Mouse (Mus musculus) heart, embryonic 15.5 days (tissue): Measurements from ENCODE around the gene Bach2. TPM values are rescaled to one million over a fixed set of nuclear protein-coding genes. Genes with fewer than 3 reads are reported as not detected.

ENCODE experiments used
- ATAC-seq: fragments of 200-750 bp; cut with Nextera tagmentation; replicated peaks from 2 replicates; pipeline ENCODE4 v1.8.0; 2017; ENCODE audit warnings: low read depth, moderate TSS enrichment; ENCODE audit not compliant: insufficient number of reproducible peaks, insufficient read depth, low FRiP score
- H3K27ac ChIP-seq: fragments of 300-500 bp; sonication (generic); 2 replicates; pipeline ENCODE4 v1.5.1; 2015; ENCODE audit warnings: mild to moderate bottlenecking, inconsistent platforms
- H3K27me3 ChIP-seq: fragments of 300-500 bp; sonication (generic); 2 replicates; pipeline ENCODE4 v1.6.1; 2015; ENCODE audit warnings: inconsistent platforms
- H3K36me3 ChIP-seq: fragments of 300-500 bp; sonication (generic); 2 replicates; pipeline ENCODE4 v1.6.1; 2015; ENCODE audit warnings: mild to moderate bottlenecking, inconsistent platforms
- H3K4me1 ChIP-seq: fragments of 300-500 bp; sonication (generic); replicated peaks from 2 replicates; pipeline ENCODE4 v1.6.1; 2015; ENCODE audit warnings: inconsistent platforms
- H3K4me2 ChIP-seq: fragments of 300-500 bp; sonication (generic); 2 replicates; pipeline ENCODE4 v1.6.1; 2015; ENCODE audit warnings: inconsistent platforms, mild to moderate bottlenecking, moderate library complexity
- H3K4me3 ChIP-seq: fragments of 300-500 bp; sonication (generic); 2 replicates; pipeline ENCODE4 v1.5.1; 2015; ENCODE audit warnings: mild to moderate bottlenecking, inconsistent platforms
- H3K9ac ChIP-seq: fragments of 300-500 bp; sonication (generic); 2 replicates; pipeline ENCODE4 v1.6.1; 2015; ENCODE audit warnings: mild to moderate bottlenecking, inconsistent platforms
- H3K9me3 ChIP-seq: fragments of 300-500 bp; sonication (generic); replicated peaks from 2 replicates; pipeline ENCODE4 v1.6.1; 2016; ENCODE audit warnings: inconsistent platforms
- WGBS: fragments of 180-500 bp; shearing (Covaris S2); methylation state at CpG from one replicate; pipeline ENCODE4 v1.1.7; 2015; ENCODE audit warnings: mixed read lengths; 5-methylcytosine and 5-hydroxymethylcytosine counted together
- polyA plus RNA-seq: library from polyadenylated mRNA; unstranded; fragments of >200 nt; fragmentation: Nextera tagmentation; extraction: Ambion mirVana; gene quantifications from 2 replicates; pipeline ENCODE4 v1.2.1, GENCODE M21; 2015

Gene Bach2
- 5.0 and 5.4 TPM in 2 replicates for polyA plus RNA-seq

- H3K27me3 ChIP-seq, result no peaks in the 10 kb centered on the region
- under 1% methylated on average over 68 of the region's 69 CpGs for WGBS
- H3K4me2 ChIP-seq, result peak within 1 kb of the TSS; percentile 74
- no peaks in the 10 kb centered on the region for H3K9me3 ChIP-seq
- H3K4me3 ChIP-seq, result peak within 1 kb of the TSS; percentile 86
- H3K9ac ChIP-seq, result peak within 1 kb of the TSS; percentile 92
- peak; percentile 65 for ATAC-seq
- peaks cover 30% of the 10 kb centered on the region for H3K4me1 ChIP-seq
- H3K36me3 ChIP-seq, result no peaks in the 10 kb centered on the region
- H3K27ac ChIP-seq, result peak within 1 kb of the TSS; percentile 93
These were observed at the start of gene Bach2 for GRCm38 (mm10) chr4:32238366-32238854. Gene Bach2 (plus strand): TSS chr4:32238804.

DNA sequence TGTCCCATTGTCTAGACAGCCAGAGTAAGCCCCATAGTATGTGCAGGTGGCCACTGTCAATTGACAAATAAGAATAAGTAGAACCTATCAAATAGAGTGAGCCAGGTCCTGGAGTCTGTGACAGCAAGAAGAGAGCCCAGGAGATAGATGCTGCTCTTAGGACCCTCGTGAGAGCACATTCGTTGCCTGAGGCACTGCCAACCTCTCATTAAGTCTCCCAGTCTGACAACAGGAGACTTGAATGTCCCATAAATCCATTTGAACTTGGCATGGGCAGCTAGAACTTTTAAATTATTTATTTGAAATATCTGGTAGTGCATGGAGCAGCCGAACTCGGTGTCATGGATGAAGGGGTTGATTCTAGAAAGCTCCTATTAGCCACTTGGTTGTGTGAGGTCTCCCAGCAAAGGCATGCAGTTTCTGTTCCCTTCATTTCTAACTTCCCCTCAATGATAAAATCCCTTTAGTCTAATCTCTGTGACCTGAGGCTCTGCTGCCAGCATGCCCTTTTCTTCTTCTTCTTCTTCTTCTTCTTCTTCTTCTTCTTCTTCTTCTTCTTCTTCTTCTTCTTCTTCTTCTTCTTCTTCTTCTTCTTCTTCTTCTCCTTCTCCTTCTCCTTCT, 49.1 kb upstream of the Bach2 start:
- Histone ChIP-seq H3K9ac (no peak overlapping the region), H3K36me3 (no peaks in the 10 kb centered on the region), H3K4me3 (no peak overlapping the region), H3K4me2 (no peak overlapping the region), H3K9me3 (no peaks in the 10 kb centered on the region), H3K4me1 (peaks cover 3% of the 10 kb centered on the region; the same call in 1 of the 2 replicates), H3K27ac (no peak overlapping the region), H3K27me3 (no peaks in the 10 kb centered on the region)
- WGBS, result 70% methylated on average over 4 of the region's 4 CpGs
- ATAC-seq, result no peak

DNA sequence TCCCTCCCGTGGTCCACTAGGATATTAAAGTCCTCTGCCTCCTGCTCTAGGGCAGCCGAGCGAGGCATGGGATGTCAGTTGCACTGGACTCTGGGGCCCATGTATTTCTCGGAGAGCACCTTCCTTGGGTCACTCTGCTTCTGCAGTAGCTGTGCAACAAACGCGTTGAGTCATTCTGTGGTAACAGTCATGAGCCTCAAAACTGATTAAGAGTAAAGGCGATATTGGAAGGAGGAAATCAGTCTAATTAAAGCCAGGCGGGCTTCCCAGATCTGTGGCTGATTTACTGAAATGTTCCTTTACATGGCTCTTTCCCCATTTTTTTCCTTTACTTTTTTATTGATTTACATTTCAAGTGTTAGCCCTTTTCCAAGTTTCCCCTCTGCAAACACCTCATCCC, 48.1 kb upstream of the Bach2 start:
- no peaks in the 10 kb centered on the region for H3K27me3 ChIP-seq
- no peak overlapping the region for H3K9ac ChIP-seq
- H3K36me3 ChIP-seq, result no peaks in the 10 kb centered on the region
- no peaks in the 10 kb centered on the region for H3K9me3 ChIP-seq
- no peak overlapping the region for H3K4me3 ChIP-seq
- peaks cover 8% of the 10 kb centered on the region for H3K4me1 ChIP-seq
- no peak for ATAC-seq
- H3K4me2 ChIP-seq, result no peak overlapping the region
- WGBS, result 78% methylated on average over 8 of the region's 8 CpGs
- H3K27ac ChIP-seq, result no peak overlapping the region

DNA sequence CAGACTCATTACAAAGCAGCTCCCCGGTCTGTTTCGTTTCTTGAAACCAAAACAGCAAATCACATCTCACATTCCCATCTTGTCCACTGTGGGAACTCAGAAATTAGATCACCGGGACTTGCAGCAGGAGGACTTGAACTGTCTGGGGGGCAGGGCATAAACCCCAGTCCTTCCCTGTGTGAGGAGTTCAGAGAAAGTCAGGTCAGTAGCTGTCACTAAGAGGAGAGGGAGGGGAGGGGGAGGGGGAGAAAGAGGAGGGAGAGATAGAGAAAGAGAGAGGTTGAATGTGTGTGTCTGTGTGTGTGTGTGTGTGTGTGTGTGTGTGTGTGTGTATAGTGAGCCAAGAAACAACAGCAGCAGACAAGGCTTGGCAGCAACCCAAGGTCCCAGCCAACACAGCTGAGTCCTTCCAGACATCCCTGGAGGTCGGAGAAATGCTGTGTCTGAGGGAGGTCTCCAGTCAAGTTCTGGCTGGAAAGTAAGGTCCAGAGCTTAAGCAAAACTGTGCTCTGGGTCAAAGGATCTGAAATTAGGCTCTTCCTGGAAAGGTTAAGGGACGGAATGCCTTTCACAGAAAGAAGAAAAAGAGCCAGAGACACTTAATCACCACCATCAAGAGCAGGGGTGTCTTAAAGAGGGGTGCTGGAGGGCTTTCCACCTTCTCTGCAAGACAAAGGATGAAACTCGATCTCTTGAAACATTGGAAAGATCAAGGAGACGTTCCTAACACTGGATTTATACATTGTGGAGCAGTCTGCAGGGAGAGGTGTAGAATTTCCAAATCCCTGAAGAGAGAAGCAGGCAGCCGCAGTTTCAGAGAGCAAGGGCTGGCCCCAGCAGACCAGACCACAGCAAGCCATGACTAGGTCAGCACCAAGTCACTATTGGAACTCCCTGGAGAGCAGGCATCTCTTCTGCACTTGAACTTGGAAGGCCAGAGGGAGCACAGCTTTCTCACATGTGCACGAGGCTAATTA, 42.4 kb upstream of the Bach2 start:
- Histone ChIP-seq H3K36me3 (no peaks in the 10 kb centered on the region), H3K4me2 (peak overlapping the region; percentile 38), H3K4me3 (peak overlapping the region; percentile 3; the same call in 1 of the 2 replicates), H3K27me3 (no peaks in the 10 kb centered on the region), H3K9me3 (no peaks in the 10 kb centered on the region), H3K27ac (peak overlapping the region; percentile 86), H3K9ac (peak overlapping the region; percentile 38; the same call in 1 of the 2 replicates), H3K4me1 (peaks cover 23% of the 10 kb centered on the region)
- WGBS, result 16% methylated on average over 9 of the region's 9 CpGs
- peak; percentile 85 for ATAC-seq

DNA sequence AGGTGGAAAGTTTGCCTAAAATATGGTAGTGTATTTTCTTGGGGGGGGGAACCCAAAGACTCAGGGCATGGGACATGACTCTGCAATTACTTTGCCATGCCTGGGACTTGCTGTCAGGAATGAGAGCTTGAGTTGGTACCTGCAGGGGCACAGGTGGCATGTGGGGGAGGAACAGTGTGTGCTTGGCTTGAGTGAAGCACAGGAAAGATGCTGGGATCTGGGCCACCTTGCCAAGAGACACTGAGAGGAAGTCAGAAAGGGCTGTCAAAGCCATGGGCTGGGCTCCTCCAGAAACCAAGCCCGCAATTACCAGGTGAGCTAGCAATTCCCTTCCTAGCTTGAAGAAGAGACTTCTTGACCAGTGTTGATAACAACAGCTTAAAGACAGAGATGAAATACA, 40.6 kb upstream of the Bach2 start:
- Histone ChIP-seq H3K4me2 (no peak overlapping the region), H3K4me1 (peaks cover 34% of the 10 kb centered on the region), H3K9me3 (no peaks in the 10 kb centered on the region), H3K9ac (no peak overlapping the region), H3K27ac (no peak overlapping the region), H3K36me3 (no peaks in the 10 kb centered on the region), H3K4me3 (no peak overlapping the region), H3K27me3 (no peaks in the 10 kb centered on the region)
- 100% methylated on average over 1 of the region's 1 CpGs for WGBS
- ATAC-seq, result no peak

DNA sequence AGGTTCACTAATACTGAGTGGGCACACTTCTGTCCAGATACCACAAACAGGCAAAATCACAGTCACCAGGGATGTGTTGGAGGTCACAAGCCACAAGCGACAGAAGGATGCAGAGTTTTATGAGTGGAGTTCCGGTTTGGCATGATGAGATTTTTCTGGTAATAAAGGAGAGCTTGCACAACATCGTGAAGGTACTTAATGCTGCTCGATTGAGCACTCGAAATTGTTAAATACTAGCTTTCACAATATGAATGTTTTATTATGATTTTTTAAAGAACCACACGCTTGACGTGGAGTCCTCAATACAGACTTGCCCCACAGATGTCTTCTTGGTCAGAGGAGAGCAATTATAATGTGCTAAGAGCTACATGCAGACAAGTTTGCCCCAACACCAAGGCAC, 40.0 kb upstream of the Bach2 start:
- no peak overlapping the region for H3K27ac ChIP-seq
- no peak overlapping the region for H3K9ac ChIP-seq
- H3K27me3 ChIP-seq, result no peaks in the 10 kb centered on the region
- H3K36me3 ChIP-seq, result no peaks in the 10 kb centered on the region
- no peak overlapping the region for H3K4me2 ChIP-seq
- no peak overlapping the region for H3K4me3 ChIP-seq
- WGBS, result 90% methylated on average over 7 of the region's 7 CpGs
- peaks cover 34% of the 10 kb centered on the region for H3K4me1 ChIP-seq
- ATAC-seq, result no peak
- no peaks in the 10 kb centered on the region for H3K9me3 ChIP-seq

DNA sequence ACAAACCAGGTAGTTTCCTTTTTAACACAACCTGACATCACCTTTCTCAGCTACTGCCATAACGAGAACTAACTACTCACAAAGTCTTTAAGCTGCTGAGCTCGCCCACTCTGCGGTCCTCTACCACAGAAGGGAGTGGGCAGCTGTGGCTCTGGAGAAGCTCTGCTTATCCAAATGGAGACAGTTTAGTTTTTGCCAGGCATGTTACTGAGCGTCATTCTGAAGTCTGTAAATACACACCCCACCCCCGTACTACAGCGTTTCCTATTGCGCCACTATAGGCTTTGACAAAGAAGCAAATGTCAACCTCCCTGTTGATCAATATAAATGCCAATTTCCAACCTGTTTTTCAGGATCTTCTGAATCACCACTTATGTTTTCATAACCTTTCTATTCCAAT, 39.4 kb upstream of the Bach2 start:
- no peak overlapping the region for H3K4me2 ChIP-seq
- 84% methylated on average over 7 of the region's 7 CpGs for WGBS
- H3K27me3 ChIP-seq, result no peaks in the 10 kb centered on the region
- H3K4me1 ChIP-seq, result peaks cover 34% of the 10 kb centered on the region
- no peaks in the 10 kb centered on the region for H3K9me3 ChIP-seq
- H3K36me3 ChIP-seq, result no peaks in the 10 kb centered on the region
- no peak for ATAC-seq
- no peak overlapping the region for H3K9ac ChIP-seq
- H3K4me3 ChIP-seq, result no peak overlapping the region
- no peak overlapping the region for H3K27ac ChIP-seq

DNA sequence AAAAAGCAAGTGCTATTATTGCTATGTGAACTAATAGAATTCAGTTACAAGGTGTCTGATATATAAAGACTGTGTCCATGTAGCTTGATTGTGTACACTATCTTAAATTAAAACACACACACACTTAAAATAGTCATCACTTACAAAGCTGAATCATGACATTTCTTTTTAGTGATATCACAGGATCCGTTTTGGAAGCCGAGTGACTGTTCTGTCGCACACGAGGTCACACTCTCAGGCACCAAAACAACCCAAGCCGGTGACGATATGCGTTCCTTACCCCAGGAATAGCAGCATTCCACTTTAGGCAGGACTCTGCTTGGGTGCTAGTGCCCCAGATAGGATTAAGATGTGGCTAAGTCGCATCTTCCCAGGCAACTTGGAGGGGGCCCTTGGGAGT, 37.5 kb upstream of the Bach2 start:
- no peaks in the 10 kb centered on the region for H3K27me3 ChIP-seq
- 42% methylated on average over 8 of the region's 8 CpGs for WGBS
- H3K4me1 ChIP-seq, result peaks cover 31% of the 10 kb centered on the region
- no peak overlapping the region for H3K9ac ChIP-seq
- H3K27ac ChIP-seq, result peak overlapping the region; percentile 69
- ATAC-seq, result peak; percentile 62; the same call in 1 of the 2 replicates
- no peak overlapping the region for H3K4me3 ChIP-seq
- no peak overlapping the region for H3K4me2 ChIP-seq
- no peaks in the 10 kb centered on the region for H3K9me3 ChIP-seq
- no peaks in the 10 kb centered on the region for H3K36me3 ChIP-seq

GRCm38 (mm10) chr4:32202362-32202761, 36.2 kb upstream of the Bach2 start:
- peak overlapping the region; percentile 69; the same call in 1 of the 2 replicates for H3K27ac ChIP-seq
- WGBS, result 76% methylated on average over 5 of the region's 5 CpGs
- no peak overlapping the region for H3K9ac ChIP-seq
- H3K4me2 ChIP-seq, result no peak overlapping the region
- no peak for ATAC-seq
- H3K4me3 ChIP-seq, result no peak overlapping the region
- H3K4me1 ChIP-seq, result peaks cover 19% of the 10 kb centered on the region
- no peaks in the 10 kb centered on the region for H3K27me3 ChIP-seq
- no peaks in the 10 kb centered on the region for H3K36me3 ChIP-seq
- no peaks in the 10 kb centered on the region for H3K9me3 ChIP-seq

DNA sequence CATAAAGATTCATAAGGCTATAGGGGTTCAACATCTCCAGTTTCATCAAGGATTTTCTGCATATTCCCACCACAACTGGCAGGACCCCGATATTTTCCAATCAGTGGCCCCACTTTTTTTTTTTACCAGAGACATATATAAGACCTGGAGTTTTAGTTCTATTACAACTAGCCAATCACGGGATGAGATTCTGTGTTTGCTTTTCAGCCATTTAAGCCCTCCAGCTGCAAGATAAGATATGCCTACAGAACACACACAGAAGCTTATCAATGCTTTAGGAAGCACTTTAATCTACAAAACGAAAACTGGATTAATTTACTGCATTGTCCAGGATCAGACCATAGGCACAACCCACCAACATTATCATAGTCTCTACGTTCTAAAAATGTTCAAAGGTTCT, 33.8 kb upstream of the Bach2 start:
- no peak for ATAC-seq
- no peak overlapping the region for H3K27ac ChIP-seq
- no peaks in the 10 kb centered on the region for H3K27me3 ChIP-seq
- H3K9me3 ChIP-seq, result no peaks in the 10 kb centered on the region
- WGBS, result 52% methylated on average over 4 of the region's 4 CpGs
- H3K4me2 ChIP-seq, result no peak overlapping the region
- H3K4me3 ChIP-seq, result no peak overlapping the region
- no peaks in the 10 kb centered on the region for H3K36me3 ChIP-seq
- H3K9ac ChIP-seq, result no peak overlapping the region
- peaks cover 19% of the 10 kb centered on the region for H3K4me1 ChIP-seq

- 23% methylated on average over 2 of the region's 2 CpGs for WGBS
- H3K9me3 ChIP-seq, result no peaks in the 10 kb centered on the region
- no peak for ATAC-seq
These were observed 32.8 kb upstream of the Bach2 start for GRCm38 (mm10) chr4:32205825-32206224.

More at GRCm38 (mm10) chr4:32205825-32206224, 32.8 kb upstream of the Bach2 start:
- no peak overlapping the region for H3K9ac ChIP-seq
- no peak overlapping the region for H3K27ac ChIP-seq
- no peak overlapping the region for H3K4me3 ChIP-seq
- H3K27me3 ChIP-seq, result no peaks in the 10 kb centered on the region
- no peaks in the 10 kb centered on the region for H3K36me3 ChIP-seq
- H3K4me2 ChIP-seq, result no peak overlapping the region
- peaks cover 23% of the 10 kb centered on the region for H3K4me1 ChIP-seq
